Mouse (Mus musculus): Measurements from ENCODE around the gene Ppp2r3a. TPM values are rescaled to one million over a fixed set of nuclear protein-coding genes. Genes with fewer than 3 reads are reported as not detected.

Gene Ppp2r3a
- 39.1 and 40.2 TPM in 2 replicates for polyA plus RNA-seq (2014; fragmentation: Nextera tagmentation; extraction: Ambion mirVana)

DNA sequence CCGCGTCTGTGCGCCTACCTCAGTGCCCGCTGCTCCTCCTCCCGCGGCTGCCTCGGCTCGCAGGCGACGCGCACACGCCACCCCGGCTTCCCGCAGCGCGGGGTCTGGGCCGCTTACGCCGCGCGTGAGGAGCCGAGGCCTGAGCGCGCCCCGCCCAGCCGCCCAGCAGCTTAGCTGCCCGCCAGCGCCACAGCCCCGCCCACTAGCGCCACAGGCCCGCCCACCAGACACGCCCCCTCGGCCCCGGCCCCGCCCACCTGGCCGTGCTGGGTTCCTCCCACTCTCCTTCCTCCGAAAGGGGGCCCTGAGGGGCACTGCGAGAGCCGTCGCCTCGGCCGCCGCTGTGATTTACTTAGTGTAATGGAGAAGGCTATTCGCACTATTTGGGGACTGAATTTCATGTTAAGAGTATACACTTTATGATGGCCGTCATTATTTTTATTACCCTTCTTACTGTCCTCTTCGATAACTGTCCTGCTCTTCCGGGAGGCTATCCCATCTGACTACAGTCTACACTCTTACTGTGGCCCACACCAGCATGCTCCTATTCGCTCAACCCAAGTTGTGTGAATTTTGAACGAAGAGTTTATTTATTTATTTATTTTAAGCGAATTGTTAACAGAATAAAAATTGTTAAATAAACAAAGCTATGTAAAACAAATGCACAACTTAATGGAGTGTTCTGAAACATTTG is at the start of gene Ppp2r3a:
Ppp2r3a (minus strand) TSS at position 152 of the 694 bp plus-strand sequence.
- peak; percentile 95 for ATAC-seq (ENCODE audit: low read depth)
- Histone ChIP-seq H3K4me3 (ENCODE audit: low read depth, low read length) (peak within 1 kb of the TSS; percentile 85), H3K9ac (replicated peaks; ENCODE audit: low read depth, low read length) (peak within 1 kb of the TSS; percentile 89), H3K4me1 (ENCODE audit: control insufficient read depth, insufficient read depth, low read length) (peaks cover 14% of the 10 kb centered on the region), H3K27ac (ENCODE audit: low read depth, low read length) (peak within 1 kb of the TSS; percentile 94), H3K36me3 (ENCODE audit: control insufficient read depth, insufficient read depth, low read length) (no peaks in the 10 kb centered on the region), H3K9me3 (ENCODE audit: control insufficient read depth, low read length) (no peaks in the 10 kb centered on the region), H3K27me3 (ENCODE audit: control insufficient read depth, insufficient read depth, low read length) (no peaks in the 10 kb centered on the region), H3K4me2 (ENCODE audit: low read depth, low read length) (peak within 1 kb of the TSS; percentile 78)
- 1% methylated on average over 37 of the region's 50 CpGs for WGBS

DNA sequence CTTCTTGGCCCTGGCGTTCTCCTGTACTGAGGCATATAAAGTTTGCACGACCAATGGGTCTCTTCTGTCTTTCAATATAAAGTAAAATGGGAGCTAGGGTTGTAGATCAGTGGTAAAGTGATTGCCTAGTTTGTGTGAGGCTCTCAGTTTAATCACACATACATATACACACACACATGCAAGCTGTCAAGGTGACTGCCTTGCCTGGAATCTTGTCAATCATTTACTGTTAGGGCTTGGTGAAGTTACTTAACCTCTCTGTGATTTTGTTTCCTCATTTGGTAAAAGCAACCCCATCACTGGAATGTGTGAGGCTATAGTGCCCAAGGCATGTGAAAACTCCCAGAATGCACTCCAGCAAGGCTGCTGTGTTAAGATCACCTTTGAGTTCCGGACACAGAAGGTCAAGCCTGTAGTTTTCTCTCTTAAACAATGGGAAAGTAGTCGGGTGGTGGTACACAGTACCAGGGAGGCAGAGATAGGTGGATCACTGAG is 48.9 kb upstream of the Ppp2r3a start:
- Histone ChIP-seq H3K4me3 (ENCODE audit: low read depth, low read length) (no peak overlapping the region), H3K9ac (replicated peaks; ENCODE audit: low read depth, low read length) (no peak overlapping the region), H3K36me3 (ENCODE audit: control insufficient read depth, insufficient read depth, low read length) (no peaks in the 10 kb centered on the region), H3K4me2 (ENCODE audit: low read depth, low read length) (no peak overlapping the region), H3K27ac (ENCODE audit: low read depth, low read length) (no peak overlapping the region), H3K27me3 (ENCODE audit: control insufficient read depth, insufficient read depth, low read length) (no peaks in the 10 kb centered on the region), H3K4me1 (ENCODE audit: control insufficient read depth, insufficient read depth, low read length) (no peaks in the 10 kb centered on the region), H3K9me3 (ENCODE audit: control insufficient read depth, low read length) (no peaks in the 10 kb centered on the region)
- no peak for ATAC-seq (ENCODE audit: low read depth)
- 93% methylated on average over 4 of the region's 4 CpGs for WGBS

DNA sequence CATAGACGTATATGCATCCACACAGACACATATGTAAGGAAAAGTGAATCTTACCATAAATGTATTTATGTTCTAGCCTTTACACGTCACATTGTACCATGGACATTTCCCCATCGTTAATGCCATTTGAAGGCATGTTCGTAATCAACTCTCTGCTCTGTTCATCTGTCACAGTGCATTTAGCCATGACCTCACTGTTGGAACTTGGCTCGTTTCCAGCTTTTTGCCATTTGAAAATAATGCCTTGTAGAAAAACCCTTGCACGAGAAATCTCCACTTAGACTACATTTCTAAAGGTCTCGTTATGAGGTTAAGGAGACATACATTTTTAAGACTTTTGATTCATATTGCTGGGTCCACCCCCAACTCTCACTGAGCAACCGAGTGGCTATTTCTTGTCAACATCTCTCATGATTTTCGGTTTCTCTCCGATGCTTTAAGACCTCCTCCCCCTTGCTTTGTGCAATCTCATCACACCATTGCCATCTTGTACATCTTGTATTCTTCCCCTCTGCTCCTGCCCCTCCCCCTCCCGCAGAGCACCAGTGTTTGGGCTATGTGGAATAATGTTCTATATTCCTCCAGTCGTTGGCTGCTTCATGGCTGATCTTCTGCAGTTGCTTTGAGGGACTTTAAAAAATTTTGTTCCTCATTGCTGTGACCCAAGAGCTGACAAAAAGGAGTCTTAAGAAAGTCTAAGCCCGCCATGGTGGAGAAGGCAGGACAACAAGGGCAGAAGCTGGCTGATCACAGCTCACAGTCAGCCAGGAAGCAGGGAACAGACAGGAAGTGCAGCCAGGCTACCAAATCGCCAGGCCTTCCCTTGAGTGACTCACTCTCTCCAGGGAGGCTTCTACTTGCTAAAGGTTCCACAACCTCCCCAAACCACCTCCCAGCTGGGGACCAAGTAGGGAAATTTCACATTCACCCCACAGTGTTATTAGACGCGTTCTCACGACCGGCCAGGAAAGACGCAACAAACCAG is 40.4 kb upstream of the Ppp2r3a start:
- H3K4me3 ChIP-seq (ENCODE audit: low read depth, low read length): no peak overlapping the region
- no peaks in the 10 kb centered on the region for H3K36me3 ChIP-seq (ENCODE audit: control insufficient read depth, insufficient read depth, low read length)
- H3K27me3 ChIP-seq (ENCODE audit: control insufficient read depth, insufficient read depth, low read length): no peaks in the 10 kb centered on the region
- H3K27ac ChIP-seq (ENCODE audit: low read depth, low read length): no peak overlapping the region
- 78% methylated on average over 19 of the region's 19 CpGs for WGBS
- no peaks in the 10 kb centered on the region for H3K9me3 ChIP-seq (ENCODE audit: control insufficient read depth, low read length)
- no peak overlapping the region for H3K9ac ChIP-seq (replicated peaks; ENCODE audit: low read depth, low read length)
- H3K4me1 ChIP-seq (ENCODE audit: control insufficient read depth, insufficient read depth, low read length): no peaks in the 10 kb centered on the region
- no peak overlapping the region for H3K4me2 ChIP-seq (ENCODE audit: low read depth, low read length)
- no peak for ATAC-seq (ENCODE audit: low read depth)

DNA sequence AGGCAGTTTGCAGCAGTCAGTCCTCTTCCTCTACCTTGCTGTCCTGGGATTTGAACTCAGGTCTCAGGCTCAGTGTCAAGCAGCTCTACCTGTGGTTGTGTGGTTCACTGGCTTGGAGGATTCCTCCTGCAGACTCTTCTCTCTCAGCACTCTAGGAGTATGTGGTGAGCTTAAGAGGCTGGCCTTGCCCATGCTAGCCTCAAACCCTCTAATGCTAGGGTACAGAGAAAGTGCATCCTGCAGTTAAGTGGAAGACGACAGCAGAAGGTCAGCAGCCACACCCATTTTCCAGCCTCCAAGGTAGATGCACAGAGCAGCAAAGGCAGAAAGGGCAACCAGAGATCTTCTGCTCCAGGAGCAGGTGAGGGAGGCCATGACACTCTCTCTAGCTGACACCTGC is 39.3 kb upstream of the Ppp2r3a start:
- WGBS: 84% methylated on average over 1 of the region's 1 CpGs
- no peak overlapping the region for H3K9ac ChIP-seq (replicated peaks; ENCODE audit: low read depth, low read length)
- H3K4me1 ChIP-seq (ENCODE audit: control insufficient read depth, insufficient read depth, low read length): no peaks in the 10 kb centered on the region
- no peak overlapping the region for H3K4me3 ChIP-seq (ENCODE audit: low read depth, low read length)
- H3K27me3 ChIP-seq (ENCODE audit: control insufficient read depth, insufficient read depth, low read length): no peaks in the 10 kb centered on the region
- H3K9me3 ChIP-seq (ENCODE audit: control insufficient read depth, low read length): no peaks in the 10 kb centered on the region
- no peaks in the 10 kb centered on the region for H3K36me3 ChIP-seq (ENCODE audit: control insufficient read depth, insufficient read depth, low read length)
- no peak overlapping the region for H3K4me2 ChIP-seq (ENCODE audit: low read depth, low read length)
- H3K27ac ChIP-seq (ENCODE audit: low read depth, low read length): no peak overlapping the region
- ATAC-seq (ENCODE audit: low read depth): no peak

DNA sequence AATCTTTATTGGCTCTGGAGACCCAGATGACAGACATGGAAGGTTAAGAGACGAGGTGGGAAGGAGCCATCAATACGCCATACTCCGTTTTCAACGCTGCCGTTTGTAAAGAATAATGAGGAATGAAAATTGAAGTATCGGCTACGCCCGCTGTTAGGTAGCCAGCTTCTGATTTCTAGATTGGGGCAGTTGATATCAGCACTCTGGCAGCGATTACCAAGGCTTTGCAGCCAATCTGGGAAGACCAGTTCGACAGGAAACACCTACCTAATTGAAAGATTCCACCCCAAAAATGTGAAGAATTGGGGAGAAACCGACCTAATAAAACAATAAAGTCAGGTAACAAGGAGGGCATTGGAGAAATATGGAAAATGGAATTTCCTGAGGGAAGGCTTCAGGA is 38.2 kb upstream of the Ppp2r3a start:
- no peak overlapping the region for H3K4me3 ChIP-seq (ENCODE audit: low read depth, low read length)
- H3K36me3 ChIP-seq (ENCODE audit: control insufficient read depth, insufficient read depth, low read length): no peaks in the 10 kb centered on the region
- no peaks in the 10 kb centered on the region for H3K4me1 ChIP-seq (ENCODE audit: control insufficient read depth, insufficient read depth, low read length)
- ATAC-seq (ENCODE audit: low read depth): no peak
- WGBS: 85% methylated on average over 11 of the region's 11 CpGs
- no peak overlapping the region for H3K4me2 ChIP-seq (ENCODE audit: low read depth, low read length)
- no peaks in the 10 kb centered on the region for H3K27me3 ChIP-seq (ENCODE audit: control insufficient read depth, insufficient read depth, low read length)
- H3K9me3 ChIP-seq (ENCODE audit: control insufficient read depth, low read length): no peaks in the 10 kb centered on the region
- H3K9ac ChIP-seq (replicated peaks; ENCODE audit: low read depth, low read length): no peak overlapping the region
- no peak overlapping the region for H3K27ac ChIP-seq (ENCODE audit: low read depth, low read length)

DNA sequence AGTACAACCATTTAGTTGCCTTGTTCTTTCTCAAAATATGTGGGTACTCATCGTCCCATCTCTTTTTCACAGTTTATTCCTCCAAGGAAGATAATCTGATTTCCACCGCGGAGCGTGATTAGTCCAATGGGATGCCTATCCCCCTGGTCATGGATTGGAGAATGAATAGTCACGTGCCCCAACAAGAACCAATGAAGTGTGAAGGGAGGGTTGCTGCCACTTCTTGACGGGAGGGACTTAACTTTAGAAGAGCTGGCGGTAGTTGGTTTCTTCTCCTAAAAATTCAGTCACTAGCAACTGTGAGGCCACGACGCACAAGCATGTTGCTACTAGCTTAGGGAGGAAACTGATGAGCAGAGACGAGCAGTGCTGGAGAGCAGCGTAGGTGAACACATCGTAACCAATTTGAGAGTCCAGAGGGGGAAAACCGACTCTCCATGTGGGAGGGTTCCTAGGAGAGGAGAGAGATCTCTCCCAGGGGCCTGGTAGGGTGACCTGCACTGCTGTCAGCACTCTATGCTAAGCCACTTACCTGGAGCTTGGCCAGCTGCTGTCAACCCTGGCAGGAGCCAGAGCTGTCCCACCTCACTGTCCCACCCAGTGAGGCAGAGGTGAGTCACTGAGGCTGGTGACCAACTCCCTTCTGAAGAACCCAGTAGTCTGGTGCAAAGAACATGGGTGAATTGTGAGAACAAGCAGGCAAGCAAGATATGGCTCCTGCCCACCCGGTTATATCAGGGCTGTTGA is 37.5 kb upstream of the Ppp2r3a start:
- Histone ChIP-seq H3K4me1 (ENCODE audit: control insufficient read depth, insufficient read depth, low read length) (no peaks in the 10 kb centered on the region), H3K27me3 (ENCODE audit: control insufficient read depth, insufficient read depth, low read length) (no peaks in the 10 kb centered on the region), H3K4me3 (ENCODE audit: low read depth, low read length) (no peak overlapping the region), H3K27ac (ENCODE audit: low read depth, low read length) (no peak overlapping the region), H3K9ac (replicated peaks; ENCODE audit: low read depth, low read length) (no peak overlapping the region), H3K4me2 (ENCODE audit: low read depth, low read length) (no peak overlapping the region), H3K9me3 (ENCODE audit: control insufficient read depth, low read length) (no peaks in the 10 kb centered on the region), H3K36me3 (ENCODE audit: control insufficient read depth, insufficient read depth, low read length) (no peaks in the 10 kb centered on the region)
- 91% methylated on average over 14 of the region's 14 CpGs for WGBS
- ATAC-seq (ENCODE audit: low read depth): no peak

DNA sequence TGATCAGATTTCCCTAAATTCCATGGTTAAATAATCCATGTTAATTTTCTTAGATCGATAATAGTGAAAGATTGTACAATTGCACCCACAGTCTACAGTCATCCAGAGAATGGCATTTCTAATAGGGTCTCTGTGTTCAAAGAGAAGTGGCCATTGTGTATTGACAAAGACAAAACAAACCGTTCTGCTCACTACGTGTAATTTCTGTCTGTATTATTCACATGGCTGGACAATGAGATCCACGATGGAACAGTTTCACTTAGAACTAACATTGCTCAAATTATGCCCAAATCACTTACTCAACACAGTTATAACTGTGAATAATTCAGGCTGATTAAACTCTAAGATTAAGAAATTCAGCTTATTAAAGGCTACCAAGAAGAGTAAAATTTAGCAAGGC is 35.2 kb upstream of the Ppp2r3a start:
- Histone ChIP-seq H3K4me1 (ENCODE audit: control insufficient read depth, insufficient read depth, low read length) (no peaks in the 10 kb centered on the region), H3K27ac (ENCODE audit: low read depth, low read length) (no peak overlapping the region), H3K9ac (replicated peaks; ENCODE audit: low read depth, low read length) (no peak overlapping the region), H3K4me2 (ENCODE audit: low read depth, low read length) (no peak overlapping the region), H3K9me3 (ENCODE audit: control insufficient read depth, low read length) (no peaks in the 10 kb centered on the region), H3K36me3 (ENCODE audit: control insufficient read depth, insufficient read depth, low read length) (no peaks in the 10 kb centered on the region), H3K27me3 (ENCODE audit: control insufficient read depth, insufficient read depth, low read length) (no peaks in the 10 kb centered on the region), H3K4me3 (ENCODE audit: low read depth, low read length) (no peak overlapping the region)
- ATAC-seq (ENCODE audit: low read depth): no peak
- WGBS: 59% methylated on average over 4 of the region's 4 CpGs

DNA sequence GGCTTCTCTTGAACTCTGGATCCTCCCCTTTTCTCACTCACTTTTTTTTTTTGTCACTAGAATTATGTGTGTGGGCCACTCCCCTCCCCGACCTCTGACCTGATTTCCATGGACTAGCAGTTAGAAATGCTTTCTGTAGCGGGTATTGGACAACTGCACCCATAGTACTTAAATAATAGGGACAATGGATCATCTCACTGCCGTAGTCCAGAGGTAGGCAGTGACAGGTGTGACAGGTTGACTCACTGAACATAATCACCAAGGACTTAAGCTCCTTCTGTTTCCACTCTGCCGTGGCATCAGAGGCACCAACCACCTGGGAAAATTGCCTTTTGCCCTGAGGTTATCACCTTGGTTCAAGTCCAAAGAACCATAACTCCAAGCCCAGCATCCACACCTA is 32.5 kb upstream of the Ppp2r3a start:
- H3K4me2 ChIP-seq (ENCODE audit: low read depth, low read length): no peak overlapping the region
- ATAC-seq (ENCODE audit: low read depth): no peak
- H3K9ac ChIP-seq (replicated peaks; ENCODE audit: low read depth, low read length): no peak overlapping the region
- no peak overlapping the region for H3K27ac ChIP-seq (ENCODE audit: low read depth, low read length)
- H3K9me3 ChIP-seq (ENCODE audit: control insufficient read depth, low read length): no peaks in the 10 kb centered on the region
- no peak overlapping the region for H3K4me3 ChIP-seq (ENCODE audit: low read depth, low read length)
- no peaks in the 10 kb centered on the region for H3K27me3 ChIP-seq (ENCODE audit: control insufficient read depth, insufficient read depth, low read length)
- no peaks in the 10 kb centered on the region for H3K36me3 ChIP-seq (ENCODE audit: control insufficient read depth, insufficient read depth, low read length)
- WGBS: 69% methylated on average over 4 of the region's 4 CpGs
- no peaks in the 10 kb centered on the region for H3K4me1 ChIP-seq (ENCODE audit: control insufficient read depth, insufficient read depth, low read length)
